Mouse (Mus musculus): ENCODE measurements around the gene Glis1. TPM values are rescaled to one million over a fixed set of nuclear protein-coding genes. Genes with fewer than 3 reads are reported as not detected.

Gene Glis1
- polyA plus RNA-seq, 1 experiment from 2014 or later: 4.9 TPM

GRCm38 (mm10) chr4:107568159-107568558 lies 133.8 kb downstream of the Glis1 start:
- Histone ChIP-seq H3K4me1 (peaks cover 29% of the 10 kb centered on the region), H3K9me3 (no peaks in the 10 kb centered on the region), H3K9ac (no peak overlapping the region), H3K27me3 (replicated peaks) (peaks cover 4% of the 10 kb centered on the region; the same call in 1 of the 2 replicates), H3K4me2 (replicated peaks) (no peak overlapping the region), H3K4me3 (no peak overlapping the region), H3K27ac (no peak overlapping the region), H3K36me3 (no peaks in the 10 kb centered on the region)
- 68% methylated on average over 21 of the region's 21 CpGs for WGBS
- ATAC-seq (ENCODE audit: low FRiP score, low read depth): no peak

- no peak overlapping the region for H3K4me2 ChIP-seq (replicated peaks)
- H3K4me3 ChIP-seq: no peak overlapping the region
- H3K36me3 ChIP-seq: no peaks in the 10 kb centered on the region
- H3K9me3 ChIP-seq: no peaks in the 10 kb centered on the region
- H3K27me3 ChIP-seq (replicated peaks): peaks cover 4% of the 10 kb centered on the region; the same call in 1 of the 2 replicates
- H3K27ac ChIP-seq: no peak overlapping the region
- no peak overlapping the region for H3K9ac ChIP-seq
- WGBS: 47% methylated on average over 7 of the region's 7 CpGs
- peaks cover 29% of the 10 kb centered on the region for H3K4me1 ChIP-seq
- ATAC-seq (ENCODE audit: low FRiP score, low read depth): no peak
Observed at GRCm38 (mm10) chr4:107568881-107569443, 134.6 kb downstream of the Glis1 start.

GRCm38 (mm10) chr4:107570329-107571014 lies 136.1 kb downstream of the Glis1 start:
- H3K4me1 ChIP-seq: peaks cover 29% of the 10 kb centered on the region
- H3K36me3 ChIP-seq: no peaks in the 10 kb centered on the region
- H3K27me3 ChIP-seq (replicated peaks): peaks cover 4% of the 10 kb centered on the region; the same call in 1 of the 2 replicates
- no peak overlapping the region for H3K9ac ChIP-seq
- H3K9me3 ChIP-seq: no peaks in the 10 kb centered on the region
- H3K27ac ChIP-seq: no peak overlapping the region
- 62% methylated on average over 19 of the region's 19 CpGs for WGBS
- 0 out of 2 replicates have a peak, but pooled peaks have one; percentile 32 for ATAC-seq (ENCODE audit: low FRiP score, low read depth)
- no peak overlapping the region for H3K4me3 ChIP-seq
- no peak overlapping the region for H3K4me2 ChIP-seq (replicated peaks)

- WGBS: 74% methylated on average over 6 of the region's 6 CpGs
- H3K4me3 ChIP-seq: no peak overlapping the region
- H3K27ac ChIP-seq: no peak overlapping the region
Observed at GRCm38 (mm10) chr4:107575781-107576180, 141.4 kb downstream of the Glis1 start.

GRCm38 (mm10) chr4:107576742-107577141 lies 142.4 kb downstream of the Glis1 start:
- Histone ChIP-seq H3K9me3 (no peaks in the 10 kb centered on the region), H3K4me2 (replicated peaks) (no peak overlapping the region), H3K27ac (no peak overlapping the region), H3K4me1 (peaks cover 10% of the 10 kb centered on the region; the same call in 1 of the 2 replicates), H3K36me3 (no peaks in the 10 kb centered on the region), H3K27me3 (replicated peaks) (no peaks in the 10 kb centered on the region), H3K9ac (no peak overlapping the region), H3K4me3 (no peak overlapping the region)
- ATAC-seq (ENCODE audit: low FRiP score, low read depth): no peak
- 56% methylated on average over 6 of the region's 6 CpGs for WGBS

More at GRCm38 (mm10) chr4:107575781-107576180, 141.4 kb downstream of the Glis1 start:
- Histone ChIP-seq H3K9me3 (no peaks in the 10 kb centered on the region), H3K9ac (no peak overlapping the region), H3K36me3 (no peaks in the 10 kb centered on the region), H3K27me3 (replicated peaks) (no peaks in the 10 kb centered on the region), H3K4me1 (peaks cover 19% of the 10 kb centered on the region), H3K4me2 (replicated peaks) (no peak overlapping the region)
- no peak for ATAC-seq (ENCODE audit: low FRiP score, low read depth)

- H3K27me3 ChIP-seq (replicated peaks): no peaks in the 10 kb centered on the region
- no peak overlapping the region for H3K4me2 ChIP-seq (replicated peaks)
- H3K27ac ChIP-seq: no peak overlapping the region
- H3K4me3 ChIP-seq: no peak overlapping the region
- ATAC-seq (ENCODE audit: low FRiP score, low read depth): no peak
- no peak overlapping the region for H3K9ac ChIP-seq
- no peaks in the 10 kb centered on the region for H3K36me3 ChIP-seq
- WGBS: 79% methylated on average over 12 of the region's 12 CpGs
- no peaks in the 10 kb centered on the region for H3K9me3 ChIP-seq
- H3K4me1 ChIP-seq: peaks cover 6% of the 10 kb centered on the region; the same call in 1 of the 2 replicates
Observed at GRCm38 (mm10) chr4:107577146-107577839, 142.9 kb downstream of the Glis1 start.

- no peak overlapping the region for H3K4me2 ChIP-seq (replicated peaks)
- WGBS: 85% methylated on average over 11 of the region's 11 CpGs
- H3K27me3 ChIP-seq (replicated peaks): no peaks in the 10 kb centered on the region
- no peak overlapping the region for H3K4me3 ChIP-seq
- ATAC-seq (ENCODE audit: low FRiP score, low read depth): no peak
- no peaks in the 10 kb centered on the region for H3K36me3 ChIP-seq
- no peak overlapping the region for H3K27ac ChIP-seq
- H3K9ac ChIP-seq: no peak overlapping the region
- peaks cover 6% of the 10 kb centered on the region; the same call in 1 of the 2 replicates for H3K4me1 ChIP-seq
- no peaks in the 10 kb centered on the region for H3K9me3 ChIP-seq
Observed at GRCm38 (mm10) chr4:107580883-107581282, 146.5 kb downstream of the Glis1 start.

- 82% methylated on average over 5 of the region's 5 CpGs for WGBS
- H3K36me3 ChIP-seq: no peaks in the 10 kb centered on the region
- no peaks in the 10 kb centered on the region for H3K9me3 ChIP-seq
- no peak for ATAC-seq (ENCODE audit: low FRiP score, low read depth)
- H3K4me3 ChIP-seq: no peak overlapping the region
- H3K9ac ChIP-seq: no peak overlapping the region
- H3K4me1 ChIP-seq: peaks cover 18% of the 10 kb centered on the region
- no peak overlapping the region for H3K27ac ChIP-seq
- no peak overlapping the region for H3K4me2 ChIP-seq (replicated peaks)
- H3K27me3 ChIP-seq (replicated peaks): no peaks in the 10 kb centered on the region
Observed at GRCm38 (mm10) chr4:107586391-107586790, 152.0 kb downstream of the Glis1 start.

GRCm38 (mm10) chr4:107588637-107589036 lies 154.2 kb downstream of the Glis1 start:
- H3K4me2 ChIP-seq (replicated peaks): no peak overlapping the region
- peaks cover 21% of the 10 kb centered on the region for H3K4me1 ChIP-seq
- H3K27ac ChIP-seq: no peak overlapping the region
- 80% methylated on average over 7 of the region's 7 CpGs for WGBS
- H3K36me3 ChIP-seq: no peaks in the 10 kb centered on the region
- no peak overlapping the region for H3K4me3 ChIP-seq
- ATAC-seq (ENCODE audit: low FRiP score, low read depth): no peak
- no peaks in the 10 kb centered on the region for H3K27me3 ChIP-seq (replicated peaks)
- no peak overlapping the region for H3K9ac ChIP-seq
- H3K9me3 ChIP-seq: no peaks in the 10 kb centered on the region

GRCm38 (mm10) chr4:107589046-107589445 lies 154.7 kb downstream of the Glis1 start:
- no peak for ATAC-seq (ENCODE audit: low FRiP score, low read depth)
- H3K27me3 ChIP-seq (replicated peaks): no peaks in the 10 kb centered on the region
- no peak overlapping the region for H3K27ac ChIP-seq
- H3K4me3 ChIP-seq: no peak overlapping the region
- peaks cover 21% of the 10 kb centered on the region for H3K4me1 ChIP-seq
- no peaks in the 10 kb centered on the region for H3K9me3 ChIP-seq
- no peak overlapping the region for H3K9ac ChIP-seq
- no peak overlapping the region for H3K4me2 ChIP-seq (replicated peaks)
- 81% methylated on average over 8 of the region's 8 CpGs for WGBS
- H3K36me3 ChIP-seq: no peaks in the 10 kb centered on the region

GRCm38 (mm10) chr4:107590805-107591534 lies 156.6 kb downstream of the Glis1 start:
- Histone ChIP-seq H3K4me2 (replicated peaks) (0 out of 2 replicates have a peak overlapping the region, but pooled peaks have one; percentile 14), H3K36me3 (no peaks in the 10 kb centered on the region), H3K4me3 (no peak overlapping the region), H3K9ac (no peak overlapping the region), H3K27ac (peak overlapping the region; percentile 57), H3K9me3 (no peaks in the 10 kb centered on the region), H3K27me3 (replicated peaks) (no peaks in the 10 kb centered on the region), H3K4me1 (peaks cover 21% of the 10 kb centered on the region)
- WGBS: 32% methylated on average over 14 of the region's 14 CpGs
- peak; percentile 87 for ATAC-seq (ENCODE audit: low FRiP score, low read depth)

- Histone ChIP-seq H3K9me3 (no peaks in the 10 kb centered on the region), H3K27ac (no peak overlapping the region), H3K4me1 (peaks cover 34% of the 10 kb centered on the region), H3K27me3 (replicated peaks) (no peaks in the 10 kb centered on the region), H3K4me3 (no peak overlapping the region), H3K9ac (no peak overlapping the region), H3K36me3 (no peaks in the 10 kb centered on the region), H3K4me2 (replicated peaks) (no peak overlapping the region)
- ATAC-seq (ENCODE audit: low FRiP score, low read depth): no peak
- 92% methylated on average over 4 of the region's 4 CpGs for WGBS
Observed at GRCm38 (mm10) chr4:107593426-107593825, 159.0 kb downstream of the Glis1 start.
